ENCODE assay signal across 8 mouse cellular contexts in the genomic region with DNA sequence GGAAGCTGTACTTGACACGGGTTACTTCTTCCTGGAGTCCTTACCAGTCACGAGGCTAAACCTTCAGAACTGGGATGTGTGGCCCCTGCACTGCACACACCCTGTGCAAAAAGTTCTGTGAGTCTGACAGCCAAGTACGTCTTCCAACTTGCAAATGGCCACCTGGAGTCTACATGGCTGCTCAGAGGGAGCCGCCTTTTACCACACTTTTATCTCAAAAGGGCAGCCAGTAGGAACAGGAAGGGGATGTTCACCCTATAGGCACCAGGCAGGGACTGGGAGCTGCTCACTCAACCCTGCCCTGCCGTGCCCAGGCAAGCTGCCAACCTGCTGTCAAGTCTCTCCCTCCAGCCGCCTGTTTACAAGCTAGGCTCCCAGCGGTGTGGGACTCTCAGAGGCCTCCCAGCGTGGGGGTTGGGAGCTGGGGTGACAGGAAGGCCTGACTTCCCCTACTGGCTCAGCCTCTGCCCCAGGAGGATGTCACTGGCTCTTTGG. TPM values are rescaled to one million over a fixed set of nuclear protein-coding genes. Genes with fewer than 3 reads are reported as not detected.
A peak's percentile ranks its signal among the peaks of the same experiment; 100 is the strongest.
DNase-seq lines count a peak whose midpoint lies in the region; ATAC-seq lines count a peak whose summit lies in the region.

A gene (minus strand): TSS at position 171 of the 495 bp plus-strand sequence.

- DNase-seq in adrenal gland, adult (ENCODE audit: inconsistent age in 2 of 2, low spot score in 1 of 2): peak; percentile 94 to 97
- DNase-seq in gastrocnemius, postnatal 25 days: peak; percentile 93
- DNase-seq in left cerebral cortex, adult 8-10 months (ENCODE audit: low spot score in 2 of 2): peak; percentile 55 to 81
- peak; percentile 72 to 77 for DNase-seq in right cerebral cortex, postnatal 36 days (ENCODE audit: low spot score in 2 of 2)
- peak; percentile 90 to 96 for DNase-seq in urinary bladder, postnatal 4 days (ENCODE audit: low spot score in 2 of 2)

- ATAC-seq in common myeloid progenitor, adult 5-6 weeks (replicated peaks; ENCODE audit: low read depth, poor library complexity, severe bottlenecking): peak; percentile 68
- peak; percentile 42 for ATAC-seq in inflammation-experienced regulatory T-cells, adult 6 months
- ATAC-seq in megakaryocyte, adult 5-6 weeks (ENCODE audit: poor library complexity, severe bottlenecking): peak; percentile 55

RNA-seq across cellular contexts. Expression of the gene that starts here (rescaled TPM):
- total RNA-seq in common myeloid progenitor, adult 5-6 weeks (2017): 37.5 and 55.6 TPM in 2 replicates
- 100 to 1,000 TPM; 243 to 270 TPM for total RNA-seq in gastrocnemius, postnatal 25 days (2021)
- polyA plus RNA-seq in inflammation-experienced regulatory T-cells, adult 6 months (2017; shearing (Covaris generic)): 10 to 100 TPM; 50.3 to 61.4 (median 50.9) TPM
- total RNA-seq in left cerebral cortex, adult 8-10 months (2022): 10 to 100 TPM; 36.0 to 47.0 (median 40.9) TPM
- total RNA-seq in megakaryocyte, adult 5-6 weeks (2015): 53.5 and 61.1 TPM in 2 replicates
- 63.3 and 74.8 TPM in 2 replicates for total RNA-seq in megakaryocyte, adult 5-6 weeks (2017)

Comparison
In these comparisons a context has a peak if more than half of its experiments do, and no peak if none do; other contexts are left out.
1. Peak in every context shown above with its lines: DNase-seq and ATAC-seq.